Mouse (Mus musculus): ENCODE measurements at regions not wholly inside any gene's neighbourhood (a gene's known extent, or its start where the extent isn't known, plus 50 kb on each side); places are given as distances from the start of the nearest gene placed in this dataset.
A peak's percentile ranks its signal among the peaks of the same experiment; 100 is the strongest.

- Histone ChIP-seq H3K4me1 (ENCODE audit: control insufficient read depth in 2 of 2, insufficient read depth in 2 of 2, low read length in 2 of 2) (no peaks in the 10 kb centered on the region), H3K9ac (ENCODE audit: low read length) (no peak overlapping the region), H3K27ac (replicated peaks in 1 of 2; ENCODE audit: control insufficient read depth in 1 of 2, insufficient read depth in 1 of 2, low read depth in 2 of 2, low read length in 2 of 2) (no peak overlapping the region), H3K9me3 (ENCODE audit: control insufficient read depth, low read length) (no peaks in the 10 kb centered on the region), H3K36me3 (ENCODE audit: control insufficient read depth, insufficient read depth, low read length) (no peaks in the 10 kb centered on the region), H3K27me3 (ENCODE audit: control insufficient read depth, insufficient read depth, low read length) (no peaks in the 10 kb centered on the region), H3K4me2 (ENCODE audit: low read length) (no peak overlapping the region), H3K4me3 (ENCODE audit: control insufficient read depth in 1 of 2, insufficient read depth in 1 of 2, low read depth in 1 of 2, low read length in 2 of 2) (no peak overlapping the region)
- ATAC-seq (ENCODE audit: insufficient number of reproducible peaks, insufficient read depth, low FRiP score, low read depth), result no peak
- WGBS, result 82% methylated on average over 7 of the region's 7 CpGs
Observed at GRCm38 (mm10) chr4:106186684-106187083, 129.3 kb upstream of the Usp24 start.

GRCm38 (mm10) chr4:106190248-106190647 lies 125.8 kb upstream of the Usp24 start:
- ATAC-seq (ENCODE audit: insufficient number of reproducible peaks, insufficient read depth, low FRiP score, low read depth), result no peak
- Histone ChIP-seq H3K9me3 (ENCODE audit: control insufficient read depth, low read length) (no peaks in the 10 kb centered on the region), H3K27ac (replicated peaks in 1 of 2; ENCODE audit: control insufficient read depth in 1 of 2, insufficient read depth in 1 of 2, low read depth in 2 of 2, low read length in 2 of 2) (no peak overlapping the region), H3K4me2 (ENCODE audit: low read length) (no peak overlapping the region), H3K4me1 (ENCODE audit: control insufficient read depth in 2 of 2, insufficient read depth in 2 of 2, low read length in 2 of 2) (peaks cover 0 to 11% of the 10 kb centered on the region in 2 experiments; a peak in 2 of 4 replicates), H3K4me3 (ENCODE audit: control insufficient read depth in 1 of 2, insufficient read depth in 1 of 2, low read depth in 1 of 2, low read length in 2 of 2) (no peak overlapping the region), H3K9ac (ENCODE audit: low read length) (no peak overlapping the region), H3K36me3 (ENCODE audit: control insufficient read depth, insufficient read depth, low read length) (no peaks in the 10 kb centered on the region), H3K27me3 (ENCODE audit: control insufficient read depth, insufficient read depth, low read length) (no peaks in the 10 kb centered on the region)
- WGBS, result 84% methylated on average over 4 of the region's 4 CpGs

GRCm38 (mm10) chr4:106191331-106191730 lies 124.7 kb upstream of the Usp24 start:
- H3K27me3 ChIP-seq (ENCODE audit: control insufficient read depth, insufficient read depth, low read length), result no peaks in the 10 kb centered on the region
- H3K36me3 ChIP-seq (ENCODE audit: control insufficient read depth, insufficient read depth, low read length), result no peaks in the 10 kb centered on the region
- H3K4me2 ChIP-seq (ENCODE audit: low read length), result no peak overlapping the region
- no peak overlapping the region for H3K27ac ChIP-seq (replicated peaks in 1 of 2; ENCODE audit: control insufficient read depth in 1 of 2, insufficient read depth in 1 of 2, low read depth in 2 of 2, low read length in 2 of 2)
- H3K9ac ChIP-seq (ENCODE audit: low read length), result no peak overlapping the region
- no peaks in the 10 kb centered on the region for H3K9me3 ChIP-seq (ENCODE audit: control insufficient read depth, low read length)
- peaks cover 0 to 12% of the 10 kb centered on the region in 2 experiments; a peak in 2 of 4 replicates for H3K4me1 ChIP-seq (ENCODE audit: control insufficient read depth in 2 of 2, insufficient read depth in 2 of 2, low read length in 2 of 2)
- 87% methylated on average over 8 of the region's 8 CpGs for WGBS
- no peak for ATAC-seq (ENCODE audit: insufficient number of reproducible peaks, insufficient read depth, low FRiP score, low read depth)
- no peak overlapping the region for H3K4me3 ChIP-seq (ENCODE audit: control insufficient read depth in 1 of 2, insufficient read depth in 1 of 2, low read depth in 1 of 2, low read length in 2 of 2)

- Histone ChIP-seq H3K27ac (replicated peaks in 1 of 2; ENCODE audit: control insufficient read depth in 1 of 2, insufficient read depth in 1 of 2, low read depth in 2 of 2, low read length in 2 of 2) (no peak overlapping the region), H3K4me2 (ENCODE audit: low read length) (no peak overlapping the region), H3K36me3 (ENCODE audit: control insufficient read depth, insufficient read depth, low read length) (no peaks in the 10 kb centered on the region), H3K9ac (ENCODE audit: low read length) (no peak overlapping the region), H3K27me3 (ENCODE audit: control insufficient read depth, insufficient read depth, low read length) (no peaks in the 10 kb centered on the region), H3K9me3 (ENCODE audit: control insufficient read depth, low read length) (no peaks in the 10 kb centered on the region), H3K4me3 (ENCODE audit: control insufficient read depth in 1 of 2, insufficient read depth in 1 of 2, low read depth in 1 of 2, low read length in 2 of 2) (no peak overlapping the region), H3K4me1 (ENCODE audit: control insufficient read depth in 2 of 2, insufficient read depth in 2 of 2, low read length in 2 of 2) (peaks cover 0 to 12% of the 10 kb centered on the region in 2 experiments; a peak in 2 of 4 replicates)
- 75% methylated on average over 3 of the region's 3 CpGs for WGBS
- no peak for ATAC-seq (ENCODE audit: insufficient number of reproducible peaks, insufficient read depth, low FRiP score, low read depth)
Observed at GRCm38 (mm10) chr4:106191843-106192242, 124.2 kb upstream of the Usp24 start.

GRCm38 (mm10) chr4:106193204-106193945 lies 122.6 kb upstream of the Usp24 start:
- 61% methylated on average over 3 of the region's 3 CpGs for WGBS
- ATAC-seq (ENCODE audit: insufficient number of reproducible peaks, insufficient read depth, low FRiP score, low read depth), result no peak
- H3K4me3 ChIP-seq (ENCODE audit: control insufficient read depth in 1 of 2, insufficient read depth in 1 of 2, low read depth in 1 of 2, low read length in 2 of 2), result no peak overlapping the region
- H3K27ac ChIP-seq (replicated peaks in 1 of 2; ENCODE audit: control insufficient read depth in 1 of 2, insufficient read depth in 1 of 2, low read depth in 2 of 2, low read length in 2 of 2), result peak overlapping the region in 1 of 2 experiments; percentile 4; a peak in 1 of 4 replicates
- no peaks in the 10 kb centered on the region for H3K36me3 ChIP-seq (ENCODE audit: control insufficient read depth, insufficient read depth, low read length)
- H3K4me2 ChIP-seq (ENCODE audit: low read length), result no peak overlapping the region
- no peaks in the 10 kb centered on the region for H3K27me3 ChIP-seq (ENCODE audit: control insufficient read depth, insufficient read depth, low read length)
- H3K9me3 ChIP-seq (ENCODE audit: control insufficient read depth, low read length), result no peaks in the 10 kb centered on the region
- no peak overlapping the region for H3K9ac ChIP-seq (ENCODE audit: low read length)
- peaks cover 0 to 12% of the 10 kb centered on the region in 2 experiments; a peak in 2 of 4 replicates for H3K4me1 ChIP-seq (ENCODE audit: control insufficient read depth in 2 of 2, insufficient read depth in 2 of 2, low read length in 2 of 2)

GRCm38 (mm10) chr4:106195497-106196166 lies 120.4 kb upstream of the Usp24 start:
- no peaks in the 10 kb centered on the region for H3K27me3 ChIP-seq (ENCODE audit: control insufficient read depth, insufficient read depth, low read length)
- H3K4me1 ChIP-seq (ENCODE audit: control insufficient read depth in 2 of 2, insufficient read depth in 2 of 2, low read length in 2 of 2), result peaks cover 9 to 23% of the 10 kb centered on the region in 2 experiments
- H3K36me3 ChIP-seq (ENCODE audit: control insufficient read depth, insufficient read depth, low read length), result no peaks in the 10 kb centered on the region
- H3K9me3 ChIP-seq (ENCODE audit: control insufficient read depth, low read length), result no peaks in the 10 kb centered on the region
- H3K4me2 ChIP-seq (ENCODE audit: low read length), result no peak overlapping the region
- no peak for ATAC-seq (ENCODE audit: insufficient number of reproducible peaks, insufficient read depth, low FRiP score, low read depth)
- no peak overlapping the region for H3K4me3 ChIP-seq (ENCODE audit: control insufficient read depth in 1 of 2, insufficient read depth in 1 of 2, low read depth in 1 of 2, low read length in 2 of 2)
- no peak overlapping the region for H3K27ac ChIP-seq (replicated peaks in 1 of 2; ENCODE audit: control insufficient read depth in 1 of 2, insufficient read depth in 1 of 2, low read depth in 2 of 2, low read length in 2 of 2)
- H3K9ac ChIP-seq (ENCODE audit: low read length), result no peak overlapping the region
- 62% methylated on average over 3 of the region's 3 CpGs for WGBS

GRCm38 (mm10) chr4:106199833-106200232 lies 116.2 kb upstream of the Usp24 start:
- Histone ChIP-seq H3K27me3 (ENCODE audit: control insufficient read depth, insufficient read depth, low read length) (no peaks in the 10 kb centered on the region), H3K4me2 (ENCODE audit: low read length) (peak overlapping the region; percentile 48), H3K9ac (ENCODE audit: low read length) (peak overlapping the region; percentile 10), H3K36me3 (ENCODE audit: control insufficient read depth, insufficient read depth, low read length) (no peaks in the 10 kb centered on the region), H3K4me3 (ENCODE audit: control insufficient read depth in 1 of 2, insufficient read depth in 1 of 2, low read depth in 1 of 2, low read length in 2 of 2) (no peak overlapping the region), H3K27ac (replicated peaks in 1 of 2; ENCODE audit: control insufficient read depth in 1 of 2, insufficient read depth in 1 of 2, low read depth in 2 of 2, low read length in 2 of 2) (peak overlapping the region; percentile 40 to 69), H3K4me1 (ENCODE audit: control insufficient read depth in 2 of 2, insufficient read depth in 2 of 2, low read length in 2 of 2) (peaks cover 12 to 21% of the 10 kb centered on the region in 2 experiments), H3K9me3 (ENCODE audit: control insufficient read depth, low read length) (no peaks in the 10 kb centered on the region)
- 14% methylated on average over 11 of the region's 11 CpGs for WGBS
- peak; percentile 74 for ATAC-seq (ENCODE audit: insufficient number of reproducible peaks, insufficient read depth, low FRiP score, low read depth)

Data from heart, embryonic 14.5 days (tissue).